ENCODE assay signal across 9 mouse cellular contexts in the genomic region with DNA sequence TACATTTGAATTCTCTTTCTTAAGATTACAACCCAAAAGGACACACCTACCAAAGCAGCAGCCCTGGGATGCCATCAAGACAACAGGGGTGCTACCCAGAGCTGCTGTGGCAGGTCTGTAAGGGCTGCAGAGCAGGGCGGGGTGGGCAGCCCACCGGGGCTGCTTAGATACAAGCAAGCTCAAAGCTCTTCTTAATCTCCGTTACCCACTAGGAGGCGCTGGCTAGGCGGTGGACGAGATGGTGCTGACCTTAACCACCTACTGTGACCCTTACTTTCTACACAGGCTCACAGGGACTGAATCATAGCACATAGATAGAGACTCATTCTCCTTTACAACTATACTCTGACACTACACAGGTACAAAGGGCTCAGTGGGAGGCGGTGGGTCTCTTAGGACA.
DNase-seq lines count a peak whose midpoint lies in the region; ATAC-seq lines count a peak whose summit lies in the region.
"Had no signal": no experiment of that assay in that cellular context is flagged by ENCODE, and none has a peak within 500 bp of the region (broad histone marks: within the 10 kb centered on the region; RNA-seq: fewer than 3 reads in every experiment).

No protein-coding gene starts in this region.

- no peaks in the 10 kb centered on the region for H3K4me1 ChIP-seq in midbrain, embryonic 14.5 days (ENCODE audit: control insufficient read depth, insufficient read depth, low read length)
- H3K4me1 ChIP-seq in midbrain, embryonic 15.5 days = no peaks in the 10 kb centered on the region
- H3K4me1 ChIP-seq: heart, embryonic 13.5 days had no signal

- H3K36me3 ChIP-seq in midbrain, embryonic 14.5 days (ENCODE audit: control insufficient read depth, insufficient read depth, low read length) = peaks cover 20% of the 10 kb centered on the region
- peaks cover 13% of the 10 kb centered on the region for H3K36me3 ChIP-seq in midbrain, embryonic 15.5 days (replicated peaks)

- WGBS in midbrain, embryonic 14.5 days = 20% methylated on average over 7 of the region's 7 CpGs
- 26% methylated on average over 7 of the region's 7 CpGs for WGBS in midbrain, embryonic 15.5 days

- no peak overlapping the region for H3K4me3 ChIP-seq in midbrain, embryonic 14.5 days (replicated peaks; ENCODE audit: low read depth, low read length)
- H3K4me3 ChIP-seq in midbrain, embryonic 15.5 days = no peak overlapping the region
- H3K4me3 ChIP-seq: heart, embryonic 13.5 days had no signal

- no peak overlapping the region for H3K4me2 ChIP-seq in midbrain, embryonic 14.5 days (ENCODE audit: low read length)
- no peak overlapping the region for H3K4me2 ChIP-seq in midbrain, embryonic 15.5 days
- H3K4me2 ChIP-seq: heart, embryonic 13.5 days had no signal

- peak; percentile 36 to 79 for DNase-seq in adrenal gland, adult (ENCODE audit: inconsistent age in 2 of 2, low spot score in 1 of 2)
- DNase-seq in adrenal gland, adult 8-10 months = no peak
- peak; percentile 38 for DNase-seq in midbrain, embryonic 14.5 days
- DNase-seq in c-Kit-positive CD71-negative TER-119-negative erythroid progenitor cells, embryonic 14.5 days (ENCODE audit: low read depth) = peak; percentile 51
- DNase-seq in lung, postnatal 10 days = peak; percentile 63
- DNase-seq in thymus, postnatal 4 days = peak; percentile 70

- no peaks in the 10 kb centered on the region for H3K27me3 ChIP-seq in midbrain, embryonic 14.5 days (ENCODE audit: control insufficient read depth, insufficient read depth, low read length)
- H3K27me3 ChIP-seq in midbrain, embryonic 15.5 days (replicated peaks) = no peaks in the 10 kb centered on the region
- H3K27me3 ChIP-seq: heart, embryonic 13.5 days had no signal

- no peak for ATAC-seq in midbrain, embryonic 14.5 days (ENCODE audit: low FRiP score, low TSS enrichment)
- ATAC-seq in midbrain, embryonic 15.5 days (replicated peaks) = no peak
- ATAC-seq in granulocyte monocyte progenitor cell, adult 5-6 weeks (replicated peaks; ENCODE audit: poor library complexity, severe bottlenecking) = peak; percentile 61

- H3K9ac ChIP-seq in midbrain, embryonic 14.5 days (replicated peaks; ENCODE audit: low read length) = no peak overlapping the region
- H3K9ac ChIP-seq in midbrain, embryonic 15.5 days = no peak overlapping the region
- H3K9ac ChIP-seq: heart, embryonic 13.5 days had no signal

- H3K27ac ChIP-seq in midbrain, embryonic 14.5 days (replicated peaks; ENCODE audit: low read depth, low read length) = no peak overlapping the region
- H3K27ac ChIP-seq in midbrain, embryonic 15.5 days = no peak overlapping the region
- H3K27ac ChIP-seq: heart, embryonic 13.5 days had no signal

- H3K9me3 ChIP-seq in midbrain, embryonic 14.5 days (ENCODE audit: control insufficient read depth, low read length) = no peaks in the 10 kb centered on the region
- no peaks in the 10 kb centered on the region for H3K9me3 ChIP-seq in midbrain, embryonic 15.5 days
- H3K9me3 ChIP-seq: heart, embryonic 13.5 days had no signal
